Mouse (Mus musculus) naive thymus-derived CD4-positive, alpha-beta T cell, adult 2 months (primary cell): ENCODE measurements around the gene Ccdc106.

ENCODE experiments used
- DNase-seq: peaks from one replicate; pipeline ENCODE4 v3.0.0-alpha.2; 2011; ENCODE audit warnings: low read depth

The Ccdc106 gene

GRCm38 (mm10) chr7:5015118-5016001 is 5.0 kb upstream of the Ccdc106 start, which contains the start of gene Gm44973:
Gene Gm44973 (plus strand): TSS chr7:5015496.
- peak; percentile 98 for DNase-seq

GRCm38 (mm10) chr7:5016057-5016456 is 4.3 kb upstream of the Ccdc106 start:
- DNase-seq = peak; percentile 21

GRCm38 (mm10) chr7:5016920-5017319 is 3.4 kb upstream of the Ccdc106 start:
- peak; percentile 23 for DNase-seq

DNA sequence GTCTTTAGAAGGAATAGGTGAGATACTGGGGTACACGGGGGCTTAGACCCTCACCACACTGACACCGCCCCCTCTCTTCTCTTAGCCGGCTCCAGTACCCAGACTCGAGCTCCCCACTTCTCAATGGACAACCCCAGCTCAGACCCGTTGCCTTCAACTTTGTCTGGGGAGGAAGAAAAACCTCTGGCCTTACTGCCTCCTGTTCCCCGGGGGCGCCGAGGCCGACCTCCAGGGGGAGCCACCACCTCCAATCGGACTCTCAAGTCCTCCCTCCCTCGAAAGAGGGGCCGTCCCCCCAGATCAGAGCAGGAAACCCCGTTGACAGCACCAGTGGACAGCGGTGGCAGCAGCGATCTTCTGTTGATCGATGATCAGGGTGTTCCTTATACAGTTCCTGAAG is 3.0 kb upstream of the Ccdc106 start:
- peak; percentile 30 for DNase-seq

- DNase-seq = no peak
Measured at GRCm38 (mm10) chr7:5017931-5018330, 2.4 kb upstream of the Ccdc106 start.

DNA sequence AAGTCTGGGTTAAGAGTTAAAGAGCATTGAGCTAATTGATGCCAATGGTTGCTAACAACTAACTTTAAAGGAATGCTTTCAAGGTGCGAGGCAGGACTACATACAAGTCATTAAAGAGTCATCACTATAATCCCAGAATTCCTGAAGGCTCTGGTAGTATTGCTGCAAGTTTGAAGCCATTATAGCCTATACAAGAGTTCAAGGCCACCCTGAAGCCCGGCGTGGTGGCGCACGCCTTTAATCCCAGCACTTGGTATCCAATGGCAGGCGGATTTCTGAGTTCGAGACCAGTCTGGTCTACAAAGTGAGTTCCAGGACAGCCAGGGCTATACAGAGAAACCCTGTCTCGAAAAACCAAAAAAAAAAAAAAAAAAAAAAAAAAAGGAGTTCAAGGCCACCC is 777 bp upstream of the Ccdc106 start:
- peak; percentile 32 for DNase-seq

DNA sequence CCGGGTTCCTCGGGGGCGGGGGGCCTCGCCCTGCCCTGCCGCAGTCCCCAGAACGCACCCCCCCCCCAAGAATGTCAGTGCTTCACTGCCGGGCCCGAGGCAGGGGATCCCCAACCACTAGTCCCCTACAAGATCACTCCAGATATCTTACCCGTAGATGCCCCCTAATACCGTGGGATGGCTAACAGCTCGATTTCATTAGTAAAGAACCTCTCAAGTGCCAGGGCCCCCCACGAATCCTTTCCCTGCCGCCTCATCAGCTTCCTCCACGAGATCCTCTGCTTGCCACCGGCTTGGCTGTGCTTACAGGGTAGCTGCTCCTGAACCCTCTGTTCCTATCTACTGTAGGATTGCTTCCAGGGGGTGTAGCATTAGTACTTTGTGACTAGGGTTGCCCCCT is 332 bp downstream of the Ccdc106 start:
- DNase-seq = no peak

GRCm38 (mm10) chr7:5021197-5021596 is 844 bp downstream of the Ccdc106 start:
- no peak for DNase-seq

DNA sequence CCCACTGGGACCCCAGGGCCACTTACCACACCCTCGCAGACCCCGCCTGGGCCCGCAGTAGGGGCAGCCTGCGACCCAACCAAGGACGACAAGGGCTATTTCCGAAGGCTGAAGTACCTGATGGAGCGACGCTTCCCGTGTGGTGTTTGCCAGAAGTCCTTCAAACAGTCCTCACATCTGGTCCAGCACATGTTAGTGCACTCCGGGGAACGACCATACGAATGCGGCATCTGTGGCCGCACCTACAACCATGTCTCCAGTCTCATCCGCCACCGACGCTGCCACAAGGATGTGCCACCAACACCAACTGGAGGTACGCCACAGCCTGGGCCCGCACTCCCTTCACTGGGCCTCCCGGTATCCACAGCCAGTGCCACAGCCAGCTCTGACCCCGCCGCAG is 9.2 kb downstream of the Ccdc106 start:
- DNase-seq = no peak

- no peak for DNase-seq
Measured at GRCm38 (mm10) chr7:5029946-5030345, 9.6 kb downstream of the Ccdc106 start.

DNA sequence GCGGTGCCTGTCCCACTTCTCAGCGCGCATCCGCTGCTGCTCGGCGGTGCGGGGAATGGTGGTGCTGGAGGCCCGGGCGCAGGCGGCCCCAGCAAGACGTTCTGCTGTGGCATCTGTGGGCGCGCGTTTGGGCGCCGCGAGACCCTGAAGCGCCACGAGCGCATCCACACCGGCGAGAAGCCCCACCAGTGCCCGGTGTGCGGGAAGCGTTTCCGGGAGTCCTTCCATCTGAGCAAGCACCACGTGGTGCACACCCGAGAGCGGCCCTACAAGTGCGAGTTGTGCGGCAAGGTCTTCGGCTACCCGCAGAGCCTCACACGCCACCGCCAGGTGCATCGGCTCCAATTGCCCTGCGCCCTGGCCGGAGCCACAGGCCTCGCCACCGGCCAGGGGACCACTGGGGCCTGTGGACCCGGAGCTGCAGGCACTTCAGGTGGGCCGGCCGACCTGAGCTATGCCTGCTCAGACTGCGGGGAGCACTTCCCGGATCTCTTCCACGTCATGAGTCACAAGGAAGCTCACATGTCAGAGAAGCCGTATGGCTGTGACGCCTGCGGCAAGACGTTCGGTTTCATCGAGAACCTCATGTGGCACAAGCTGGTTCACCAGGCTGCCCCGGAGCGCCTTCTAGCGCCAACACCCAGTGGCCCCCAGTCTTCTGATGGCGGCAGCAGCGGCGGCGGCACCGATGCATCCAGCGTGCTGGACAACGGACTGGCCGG is 10.4 kb downstream of the Ccdc106 start:
- DNase-seq = no peak

DNA sequence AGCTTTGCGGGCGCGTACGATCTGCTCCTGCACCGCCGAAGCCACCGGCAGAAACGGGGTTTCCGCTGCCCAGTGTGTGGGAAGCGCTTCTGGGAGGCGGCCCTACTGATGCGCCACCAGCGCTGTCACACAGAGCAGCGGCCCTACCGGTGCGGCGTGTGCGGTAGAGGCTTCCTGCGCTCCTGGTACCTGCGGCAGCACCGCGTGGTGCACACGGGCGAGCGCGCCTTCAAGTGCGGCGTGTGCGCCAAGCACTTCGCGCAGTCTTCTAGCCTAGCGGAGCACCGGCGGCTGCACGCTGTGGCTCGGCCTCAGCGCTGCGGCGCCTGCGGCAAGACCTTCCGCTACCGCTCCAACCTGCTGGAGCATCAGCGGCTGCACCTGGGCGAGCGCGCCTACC is 11.1 kb downstream of the Ccdc106 start:
- no peak for DNase-seq

GRCm38 (mm10) chr7:5033818-5034217 is 13.5 kb downstream of the Ccdc106 start, which contains the start of gene 4632433K11Rik:
Gene 4632433K11Rik (plus strand): TSS chr7:5034118.
- DNase-seq = no peak

DNA sequence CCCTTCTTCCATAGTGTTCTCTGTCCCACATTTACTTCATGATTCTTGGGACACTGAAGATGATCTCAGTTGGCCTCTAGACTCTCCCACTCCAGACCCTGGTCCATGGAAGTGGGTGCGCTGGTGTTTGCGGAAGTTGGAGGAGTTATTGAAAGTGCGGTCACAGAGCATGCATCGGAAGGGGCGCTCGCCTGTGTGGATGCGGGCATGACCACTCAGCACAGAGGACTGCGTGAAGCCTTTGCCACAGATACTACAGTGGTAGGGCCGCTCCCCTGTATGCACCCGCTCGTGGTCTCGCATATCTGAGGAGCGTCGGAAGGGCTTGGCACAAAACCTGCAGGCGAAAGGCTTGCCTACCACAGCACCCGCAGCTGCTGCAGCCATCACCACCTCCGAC is 15.3 kb downstream of the Ccdc106 start:
- no peak for DNase-seq

DNA sequence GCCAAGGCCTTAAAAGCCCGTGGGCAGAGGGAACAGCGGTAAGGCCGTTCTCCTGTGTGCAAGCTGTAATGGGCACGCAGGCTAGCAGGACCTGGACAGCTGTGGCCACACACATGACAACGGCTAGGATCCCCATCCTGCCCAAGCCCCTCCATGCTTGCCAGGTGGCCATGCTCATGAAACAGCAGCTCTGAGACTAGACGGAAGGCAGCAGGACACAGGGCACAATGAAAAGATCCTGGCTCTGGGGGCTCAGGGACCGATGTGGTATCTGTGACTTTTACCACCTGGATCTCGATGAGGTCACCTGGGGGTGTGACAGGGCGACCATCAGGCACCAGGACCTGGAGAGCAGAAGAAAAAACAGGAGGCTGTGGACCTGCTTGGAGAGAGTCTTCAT is 15.8 kb downstream of the Ccdc106 start:
- DNase-seq = no peak

- no peak for DNase-seq
Measured at GRCm38 (mm10) chr7:5037026-5037425, 16.7 kb downstream of the Ccdc106 start.

DNA sequence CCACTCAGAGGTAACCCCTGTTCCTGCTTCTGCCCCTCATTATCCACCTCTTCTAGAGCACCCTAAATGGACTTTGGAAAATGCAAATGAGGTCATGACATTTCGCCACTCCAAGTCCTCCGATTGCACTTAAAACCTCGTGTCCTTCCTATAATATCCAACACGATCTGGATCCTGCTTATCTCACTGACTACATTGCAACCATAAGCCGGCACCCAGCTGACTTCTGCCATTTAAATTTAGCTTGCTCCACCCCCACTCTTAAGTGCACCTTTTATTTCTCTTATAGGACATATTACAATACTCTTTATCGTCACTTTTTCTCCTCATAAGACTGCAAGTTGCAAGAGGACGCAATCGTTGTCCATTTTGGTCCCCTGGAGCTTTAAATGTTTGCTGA is 17.1 kb downstream of the Ccdc106 start:
- no peak for DNase-seq

GRCm38 (mm10) chr7:5038109-5038732 is 17.9 kb downstream of the Ccdc106 start, which contains the start of gene Zfp784:
Gene Zfp784 (minus strand): TSS chr7:5038446.
- peak; percentile 96 for DNase-seq

DNA sequence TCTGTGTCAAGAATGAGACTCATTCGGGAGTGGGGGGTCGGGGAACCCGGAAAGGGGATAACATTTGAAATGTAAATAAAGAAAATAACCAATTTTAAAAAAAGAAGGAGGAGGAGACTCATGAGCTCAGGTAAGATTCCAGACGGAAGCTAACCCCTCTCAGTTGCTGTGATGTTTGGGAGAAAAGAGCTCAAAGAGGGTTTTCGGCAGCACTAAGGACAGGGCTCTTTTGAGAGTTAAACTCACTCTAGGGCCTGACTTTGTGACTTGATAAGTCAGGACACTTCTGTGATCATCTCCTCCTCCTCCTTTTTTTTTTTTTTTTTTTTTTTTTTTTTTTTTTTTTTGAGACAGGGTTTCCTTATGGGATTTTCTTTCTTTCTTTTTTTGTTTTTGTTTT is 18.6 kb downstream of the Ccdc106 start:
- no peak for DNase-seq

DNA sequence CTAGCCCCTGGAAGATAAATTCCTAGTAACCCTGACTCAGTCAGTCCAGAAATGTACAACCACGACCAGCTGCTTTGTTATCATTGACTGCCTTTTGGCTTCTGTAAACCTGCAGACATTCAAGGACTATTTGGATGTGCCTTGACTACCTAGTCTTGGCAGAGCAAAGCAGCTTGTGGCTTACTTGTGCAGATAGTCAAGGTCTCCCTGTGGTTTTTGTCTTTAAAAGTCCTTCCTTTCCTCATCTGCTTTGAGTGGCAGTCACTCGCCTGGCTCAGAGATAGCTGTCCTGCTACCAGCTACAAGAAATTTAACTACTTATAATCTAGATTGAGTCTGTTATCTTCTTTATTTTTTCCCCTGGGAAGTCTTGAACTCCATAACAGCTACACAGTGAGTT is 24.6 kb downstream of the Ccdc106 start:
- no peak for DNase-seq

DNA sequence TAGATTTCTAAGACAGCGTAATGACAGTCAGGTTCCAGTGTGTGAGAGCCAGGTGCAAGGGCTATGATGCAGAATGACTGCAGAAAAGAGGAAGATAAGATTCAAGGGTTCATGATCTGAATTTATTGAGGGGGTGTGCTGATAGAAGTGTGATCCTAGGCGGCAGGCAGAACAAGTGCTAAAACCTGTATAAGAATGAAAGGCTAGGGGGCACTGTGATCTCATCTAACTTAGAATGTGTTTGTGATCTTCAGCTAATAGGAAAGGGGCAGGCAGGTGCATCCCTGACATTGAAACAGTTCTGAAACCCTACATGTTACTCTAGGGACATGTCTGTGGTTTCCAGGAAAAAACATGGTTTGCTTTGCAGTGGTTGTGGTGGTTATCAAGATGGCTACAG is 25.8 kb downstream of the Ccdc106 start:
- no peak for DNase-seq

GRCm38 (mm10) chr7:5047313-5047712 is 27.0 kb downstream of the Ccdc106 start:
- peak; percentile 78 for DNase-seq
